Comparison of ENCODE assay signal across 30 mouse cellular contexts in the genomic region with DNA sequence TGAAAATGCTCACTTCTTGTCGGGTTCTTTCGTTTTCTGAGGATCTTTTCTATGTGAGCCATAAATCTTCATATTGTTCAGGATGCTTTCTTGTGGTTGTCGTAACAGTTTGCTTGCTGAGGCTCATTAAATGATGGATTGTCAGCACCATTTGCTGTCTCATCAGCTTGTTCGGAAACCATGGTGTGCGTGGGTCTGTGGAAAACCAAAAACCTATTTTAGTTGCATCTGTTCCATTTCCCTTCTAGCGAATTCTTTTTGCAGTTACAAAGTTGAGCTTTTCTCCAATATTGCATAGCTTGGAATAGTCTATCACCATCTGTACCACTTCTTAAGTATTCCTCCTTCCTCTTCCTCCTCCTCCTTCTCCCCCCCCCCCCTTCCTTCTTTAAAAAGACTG.
DNase-seq lines count a peak whose midpoint lies in the region; ATAC-seq and TF ChIP-seq lines count a peak whose summit lies in the region.
"Had no signal": no experiment of that assay in that cellular context is flagged by ENCODE, and none has a peak within 500 bp of the region (broad histone marks: within the 10 kb centered on the region; RNA-seq: fewer than 3 reads in every experiment).

No protein-coding gene starts in this region.

- TF ChIP-seq POLR2A in lung, adult 2 months (IDR thresholded peaks at IDR 0.05; ENCODE audit: borderline replicate concordance, extremely low read depth, low read depth, low read length): no peak

- no peaks in the 10 kb centered on the region for H3K4me1 ChIP-seq in lung, adult 2 months (ENCODE audit: control insufficient read depth, insufficient read depth, low read length)
- H3K4me1 ChIP-seq: hindbrain, embryonic 13.5 days; liver, embryonic 12.5 days; megakaryocyte, embryonic 14.5 days; midbrain, embryonic 12.5 days; stomach, embryonic 15.5 days had no signal

- no peak for DNase-seq in frontal cortex, postnatal 14 days (ENCODE audit: low spot score in 2 of 2)
- DNase-seq in left cerebral cortex, postnatal 25 days (ENCODE audit: low spot score in 2 of 2): peak; percentile 24 to 76
- no peak for DNase-seq in left cerebral cortex, postnatal 4 days
- DNase-seq in layer of hippocampus, adult 9-10 months (ENCODE audit: low spot score): peak; percentile 37
- DNase-seq in right cerebral cortex, postnatal 36 days (ENCODE audit: low spot score in 2 of 2): peak; percentile 8 to 22
- no peak for DNase-seq in lung, adult 2 months
- DNase-seq: adrenal gland, postnatal 10 days; cerebellum, adult 18-20 months; cerebellum, postnatal 10 days; gastrocnemius, postnatal 25 days; heart, postnatal 36 days; kidney, adult 8-10 months; kidney, postnatal 4 days; liver, postnatal 0 days; lung, postnatal 4 days; thymus, postnatal 14 days had no signal

- intact Hi-C loops in left cerebral cortex, postnatal 25 days (cut with DNase I): no loop called here
- intact Hi-C loops in left cerebral cortex, postnatal 4 days (cut with DNase I): no loop called here

- 93% methylated on average over 6 of the region's 6 CpGs for WGBS in lung, adult 2 months

- H3K4me3 ChIP-seq in lung, adult 2 months (replicated peaks; ENCODE audit: extremely low read depth, low read depth, low read length): no peak overlapping the region
- H3K4me3 ChIP-seq: erythroblast, embryonic 14.5 days; heart, embryonic 10.5 days; heart, embryonic 15.5 days; hindbrain, embryonic 13.5 days; liver, embryonic 12.5 days; megakaryocyte, embryonic 14.5 days; midbrain, embryonic 12.5 days; myocyte; neural tube, embryonic 13.5 days; stomach, embryonic 15.5 days had no signal

- no peak for TF ChIP-seq CTCF in lung, adult 2 months (IDR thresholded peaks at IDR 0.05; ENCODE audit: insufficient read depth, low read length)

- ATAC-seq in frontal cortex, adult (ENCODE audit: low TSS enrichment): peak; percentile 81
- ATAC-seq in activated CD4-positive, CD25-positive, alpha-beta regulatory T cell, adult 4 months: no peak
- ATAC-seq: intestine, embryonic 16.5 days; liver, embryonic 12.5 days; liver, postnatal 0 days; lung, postnatal 0 days had no signal

Comparison
In these comparisons a context has a peak if more than half of its experiments do, and no peak if none do; other contexts are left out.
1. DNase-seq: peak in left cerebral cortex, postnatal 25 days (2 of 2), layer of hippocampus, adult 9-10 months (single experiment) and right cerebral cortex, postnatal 36 days (2 of 2); none in frontal cortex, postnatal 14 days (0 of 2), left cerebral cortex, postnatal 4 days (single experiment) and lung, adult 2 months (single experiment).